Comparison of ENCODE assay signal across 30 mouse cellular contexts in the genomic region with DNA sequence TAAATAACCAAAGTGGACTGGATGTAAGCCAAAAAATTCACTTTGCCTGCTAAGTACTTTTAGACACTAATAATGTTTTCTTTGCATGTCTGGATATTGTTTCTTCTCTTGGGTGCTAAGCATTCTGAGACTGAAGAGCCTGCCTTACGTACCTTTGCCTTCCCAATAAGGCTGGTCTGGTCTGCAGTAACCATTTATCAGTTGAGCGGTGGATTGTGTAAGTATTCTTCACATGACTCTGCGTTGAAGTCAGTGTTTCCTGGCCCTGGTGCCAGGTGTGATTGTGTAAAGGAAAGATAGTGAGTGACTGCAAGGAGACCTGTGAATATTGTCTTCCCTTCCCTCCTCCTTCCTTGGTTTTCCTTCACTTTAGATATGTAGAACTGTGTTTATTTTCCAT.
A peak's percentile ranks its signal among the peaks of the same experiment; 100 is the strongest.
DNase-seq lines count a peak whose midpoint lies in the region; ATAC-seq and TF ChIP-seq lines count a peak whose summit lies in the region.
"Had no signal": no experiment of that assay in that cellular context is flagged by ENCODE, and none has a peak within 500 bp of the region (broad histone marks: within the 10 kb centered on the region; RNA-seq: fewer than 3 reads in every experiment).

No protein-coding gene starts in this region.

- no peak overlapping the region for H3K4me2 ChIP-seq in lung, postnatal 0 days (replicated peaks; ENCODE audit: low read depth, low read length)
- H3K4me2 ChIP-seq: embryonic facial prominence, embryonic 13.5 days; embryonic facial prominence, embryonic 15.5 days; forebrain, embryonic 12.5 days had no signal

- no peaks in the 10 kb centered on the region for H3K9me3 ChIP-seq in lung, postnatal 0 days (ENCODE audit: low read length)
- H3K9me3 ChIP-seq: embryonic facial prominence, embryonic 13.5 days; embryonic facial prominence, embryonic 15.5 days; forebrain, embryonic 10.5 days; forebrain, embryonic 12.5 days; G1E had no signal

- no peaks in the 10 kb centered on the region for H3K27me3 ChIP-seq in lung, postnatal 0 days (replicated peaks; ENCODE audit: insufficient read depth, low read length)
- H3K27me3 ChIP-seq: CH12.LX; embryonic facial prominence, embryonic 13.5 days; embryonic facial prominence, embryonic 15.5 days had no signal

- no peak overlapping the region for H3K27ac ChIP-seq in lung, postnatal 0 days (ENCODE audit: low read length)
- H3K27ac ChIP-seq: embryonic facial prominence, embryonic 13.5 days; embryonic facial prominence, embryonic 15.5 days; forebrain, embryonic 10.5 days; forebrain, embryonic 12.5 days had no signal

- TF ChIP-seq CTCF in lung, postnatal 0 days (IDR thresholded peaks at IDR 0.05), result no peak

- peak; percentile 64 to 66 for DNase-seq in lung, adult 18-20 months
- DNase-seq in lung, postnatal 10 days, result no peak
- peak; percentile 41 for DNase-seq in lung, postnatal 0 days (ENCODE audit: low spot score)
- peak; percentile 64 for DNase-seq in lung, postnatal 25 days (ENCODE audit: low spot score)
- DNase-seq in kidney, adult 18-20 months, result no peak
- no peak for DNase-seq in right cerebral cortex, adult 2 months (ENCODE audit: low spot score in 2 of 2)
- DNase-seq: adrenal gland, adult 2 months; adrenal gland, postnatal 10 days; adrenal gland, postnatal 25 days; B cell, adult 2 months; cerebellum, adult 11 months; cerebellum, adult 18-20 months; cerebellum, adult 8-10 months; cerebellum, adult 9-11 months; cerebellum, postnatal 14 days; cerebellum, postnatal 36 days; embryo, embryonic 11 days had no signal

- TF ChIP-seq EP300 in lung, postnatal 0 days (IDR thresholded peaks at IDR 0.05), result peak; percentile 51; the same call in 1 of the 2 replicates

- no peaks in the 10 kb centered on the region for H3K4me1 ChIP-seq in lung, postnatal 0 days (ENCODE audit: insufficient read depth, low read depth, low read length)
- H3K4me1 ChIP-seq: embryonic facial prominence, embryonic 15.5 days; forebrain, embryonic 10.5 days; forebrain, embryonic 12.5 days had no signal

- H3K4me3 ChIP-seq in lung, postnatal 0 days (ENCODE audit: low read depth, low read length), result no peak overlapping the region
- H3K4me3 ChIP-seq: embryonic facial prominence, embryonic 13.5 days; embryonic facial prominence, embryonic 15.5 days; erythroblast, embryonic 14.5 days; forebrain, embryonic 10.5 days; forebrain, embryonic 12.5 days had no signal

- peak; percentile 47 for ATAC-seq in lung, postnatal 0 days
- peak; percentile 31; the same call in 1 of the 2 replicates for ATAC-seq in megakaryocyte progenitor cell, adult 5-6 weeks (replicated peaks; ENCODE audit: poor library complexity)
- no peak for ATAC-seq in granulocyte monocyte progenitor cell, adult 5-6 weeks (replicated peaks; ENCODE audit: poor library complexity, severe bottlenecking)
- ATAC-seq: activated CD4-positive, CD25-positive, alpha-beta regulatory T cell, adult 4 months; CD4-positive, CD25-positive, alpha-beta regulatory T cell, adult 4 months; forebrain, embryonic 14.5 days; Patski had no signal

- 36% methylated on average over 3 of the region's 3 CpGs for WGBS in lung, postnatal 0 days

- H3K36me3 ChIP-seq in lung, postnatal 0 days (ENCODE audit: insufficient read depth, low read length), result no peaks in the 10 kb centered on the region
- H3K36me3 ChIP-seq: embryonic facial prominence, embryonic 13.5 days; embryonic facial prominence, embryonic 15.5 days; forebrain, embryonic 10.5 days; forebrain, embryonic 12.5 days; G1E had no signal

- H3K9ac ChIP-seq in lung, postnatal 0 days (replicated peaks; ENCODE audit: low read depth), result no peak overlapping the region
- H3K9ac ChIP-seq: embryonic facial prominence, embryonic 13.5 days; embryonic facial prominence, embryonic 15.5 days; forebrain, embryonic 12.5 days had no signal

Comparison
In these comparisons a context has a peak if more than half of its experiments do, and no peak if none do; other contexts are left out.
1. DNase-seq: peak in lung, adult 18-20 months (2 of 2), lung, postnatal 0 days (single experiment) and lung, postnatal 25 days (single experiment); none in lung, postnatal 10 days (single experiment), kidney, adult 18-20 months (single experiment) and right cerebral cortex, adult 2 months (0 of 2).